Mouse (Mus musculus): ENCODE data around the gene Gm5767. TPM values are rescaled to one million over a fixed set of nuclear protein-coding genes. Genes with fewer than 3 reads are reported as not detected.
A peak's percentile ranks its signal among the peaks of the same experiment; 100 is the strongest.

The Gm5767 gene
- polyA plus RNA-seq (2015; fragmentation: Nextera tagmentation; extraction: Ambion mirVana): not detected in 2 replicates

DNA sequence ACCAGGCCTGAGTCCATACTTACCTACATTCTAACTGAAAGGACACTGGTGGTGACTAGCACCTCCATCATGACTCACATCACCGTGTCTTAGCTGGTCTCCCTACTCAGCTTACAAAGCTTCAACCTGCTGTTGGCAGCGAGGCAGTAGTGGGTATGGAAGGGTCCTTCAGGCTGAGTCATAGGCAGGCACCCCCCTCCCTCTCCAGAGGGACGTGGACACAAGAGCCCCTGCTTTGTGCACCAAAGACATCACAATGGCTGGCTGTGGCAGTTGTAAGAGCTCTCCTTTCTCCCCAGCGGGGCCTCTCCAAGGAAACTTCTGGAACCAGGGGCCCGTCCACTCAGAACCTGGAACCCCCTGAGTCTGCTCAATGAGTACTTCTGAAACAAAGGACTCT, at the start of gene Gm5767:
Gene Gm5767, plus strand, starts transcription at position 301 of the 400 bp plus-strand sequence.
- 82% methylated on average over 5 of the region's 5 CpGs for WGBS
- Histone ChIP-seq H3K9ac (replicated peaks) (no peak within 1 kb of the TSS), H3K36me3 (no peaks in the 10 kb centered on the region), H3K27me3 (replicated peaks) (no peaks in the 10 kb centered on the region), H3K4me2 (no peak within 1 kb of the TSS), H3K27ac (replicated peaks) (no peak within 1 kb of the TSS), H3K4me3 (replicated peaks) (no peak within 1 kb of the TSS), H3K9me3 (replicated peaks) (no peaks in the 10 kb centered on the region), H3K4me1 (no peaks in the 10 kb centered on the region)
- ATAC-seq (ENCODE audit: low FRiP score): no peak

DNA sequence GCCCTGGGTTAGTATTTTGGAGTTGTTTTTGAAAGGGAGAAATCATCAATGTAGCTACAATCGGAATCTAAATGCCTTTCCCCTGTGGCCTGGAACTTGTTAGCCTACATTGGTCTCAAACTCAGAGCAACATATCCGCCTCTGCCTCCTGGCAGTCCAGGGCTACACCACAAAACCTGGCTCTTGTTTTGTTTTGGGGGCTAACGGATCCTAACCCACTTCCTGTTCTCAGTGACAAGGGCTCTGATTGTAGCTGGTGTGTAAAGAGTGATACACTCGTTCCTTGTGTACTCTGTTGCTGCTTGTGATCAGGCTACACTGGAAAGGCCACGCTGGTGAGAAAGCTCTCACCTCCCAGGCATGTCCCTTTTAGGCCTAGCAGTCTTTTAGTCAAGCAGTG, 49.1 kb upstream of the Gm5767 start:
- Histone ChIP-seq H3K27ac (replicated peaks) (no peak overlapping the region), H3K4me2 (no peak overlapping the region), H3K27me3 (replicated peaks) (no peaks in the 10 kb centered on the region), H3K9ac (replicated peaks) (no peak overlapping the region), H3K9me3 (replicated peaks) (no peaks in the 10 kb centered on the region), H3K36me3 (peaks cover 16% of the 10 kb centered on the region; the same call in 1 of the 2 replicates), H3K4me3 (replicated peaks) (no peak overlapping the region), H3K4me1 (peaks cover 17% of the 10 kb centered on the region)
- ATAC-seq (ENCODE audit: low FRiP score): no peak
- 90% methylated on average over 5 of the region's 5 CpGs for WGBS

DNA sequence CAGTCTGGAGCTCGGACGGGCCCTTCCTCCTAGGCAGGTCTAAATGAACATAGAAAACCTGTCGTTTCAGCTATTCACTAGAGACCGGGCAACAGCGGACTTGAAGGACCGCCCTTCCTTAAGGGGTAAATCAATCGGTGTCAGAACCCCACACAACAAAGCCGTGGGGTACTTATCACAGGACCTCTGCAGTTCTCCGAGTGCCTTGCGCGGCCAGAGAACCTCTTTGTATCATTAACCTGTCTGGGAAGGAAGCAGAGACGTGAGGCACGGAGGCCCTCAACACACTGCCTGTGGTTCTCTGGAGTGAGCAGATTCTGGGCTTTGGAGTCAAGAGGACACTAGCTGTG, 43.7 kb upstream of the Gm5767 start:
- Histone ChIP-seq H3K9me3 (replicated peaks) (no peaks in the 10 kb centered on the region), H3K4me2 (peak overlapping the region; percentile 96), H3K27ac (replicated peaks) (peak overlapping the region; percentile 85), H3K27me3 (replicated peaks) (no peaks in the 10 kb centered on the region), H3K4me3 (replicated peaks) (peak overlapping the region; percentile 68), H3K36me3 (peaks cover 16% of the 10 kb centered on the region; the same call in 1 of the 2 replicates), H3K4me1 (peaks cover 36% of the 10 kb centered on the region), H3K9ac (replicated peaks) (peak overlapping the region; percentile 78)
- ATAC-seq (ENCODE audit: low FRiP score): peak; percentile 2; the same call in 1 of the 2 replicates
- under 1% methylated on average over 13 of the region's 13 CpGs for WGBS

DNA sequence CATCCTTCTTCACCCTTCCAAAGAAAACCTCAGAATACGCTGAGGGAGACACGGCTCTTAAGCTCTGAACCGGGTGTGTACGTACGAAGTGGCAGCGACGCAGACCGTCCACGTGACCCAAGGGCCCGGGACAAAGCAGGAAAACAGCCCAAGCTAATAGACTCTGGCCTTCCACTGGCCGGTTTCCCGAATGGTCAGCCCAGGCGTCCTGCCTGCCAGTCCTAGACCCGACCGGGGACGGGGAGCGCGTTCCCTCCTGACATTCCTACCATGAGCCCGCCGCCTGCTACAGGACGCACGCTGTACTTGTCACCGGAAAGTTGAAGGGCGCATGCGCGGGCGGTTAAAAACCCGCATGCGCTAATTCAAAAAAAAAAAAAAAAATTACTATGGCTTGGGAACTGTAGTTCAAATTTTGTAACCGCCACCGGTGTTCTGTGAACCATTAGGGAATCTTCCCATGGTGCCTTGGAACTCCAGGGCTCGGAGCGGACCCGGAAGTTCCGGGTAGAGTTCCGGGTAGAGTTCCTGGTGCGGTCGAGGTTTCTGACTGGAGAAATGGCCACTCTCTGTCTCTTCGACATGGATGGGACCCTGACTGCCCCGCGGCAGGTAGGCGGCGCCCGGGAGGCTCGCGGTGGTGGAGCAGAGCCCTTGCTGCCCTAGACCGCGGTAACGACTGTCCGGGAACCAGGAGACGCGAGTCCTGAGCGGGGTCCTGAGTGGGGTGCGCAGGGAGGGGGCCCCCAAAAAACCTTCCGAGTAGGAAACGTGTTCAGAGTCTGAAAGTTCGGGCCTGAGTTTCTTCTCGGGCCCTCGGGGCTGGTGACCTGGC, 43.1 kb upstream of the Gm5767 start, which contains the start of the genes Pmm2 and Tmem186:
Gene Pmm2, plus strand, starts transcription at position 458 of the 835 bp plus-strand sequence.
Gene Tmem186, minus strand, starts transcription at position 496 of the 835 bp plus-strand sequence.
- peak within 1 kb of the TSS; percentile 68 for H3K4me3 ChIP-seq (replicated peaks)
- peak within 1 kb of the TSS; percentile 78 for H3K9ac ChIP-seq (replicated peaks)
- peak; percentile 95 for ATAC-seq (ENCODE audit: low FRiP score)
- H3K4me2 ChIP-seq: peak within 1 kb of the TSS; percentile 96
- H3K27me3 ChIP-seq (replicated peaks): no peaks in the 10 kb centered on the region
- no peaks in the 10 kb centered on the region for H3K9me3 ChIP-seq (replicated peaks)
- peaks cover 36% of the 10 kb centered on the region for H3K4me1 ChIP-seq
- H3K27ac ChIP-seq (replicated peaks): peak within 1 kb of the TSS; percentile 85
- under 1% methylated on average over 59 of the region's 59 CpGs for WGBS
- H3K36me3 ChIP-seq: peaks cover 14% of the 10 kb centered on the region; the same call in 1 of the 2 replicates

DNA sequence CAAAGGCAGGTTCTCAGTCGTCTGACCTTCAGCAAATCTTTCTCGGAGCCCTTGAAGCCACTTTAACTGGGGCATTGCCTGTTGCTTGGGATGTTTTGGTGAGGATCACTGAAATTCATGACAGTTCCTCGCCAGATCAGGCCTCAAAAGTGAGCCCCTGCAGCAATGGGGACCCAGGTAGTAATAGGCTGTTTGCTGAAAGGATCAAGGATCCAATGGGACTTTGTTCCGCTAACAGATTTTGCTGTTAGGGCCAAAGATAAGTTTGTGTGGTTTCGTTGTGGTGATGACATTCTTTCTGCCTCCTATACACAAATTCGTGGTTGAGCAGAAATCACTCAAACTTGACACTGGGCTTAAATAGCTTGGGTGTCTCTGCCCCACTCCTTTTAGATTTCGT, 42.4 kb upstream of the Gm5767 start:
- Histone ChIP-seq H3K27ac (replicated peaks) (peak overlapping the region; percentile 85), H3K4me2 (peak overlapping the region; percentile 96), H3K9ac (replicated peaks) (peak overlapping the region; percentile 78), H3K27me3 (replicated peaks) (no peaks in the 10 kb centered on the region), H3K4me1 (peaks cover 36% of the 10 kb centered on the region), H3K4me3 (replicated peaks) (peak overlapping the region; percentile 68), H3K36me3 (peaks cover 15% of the 10 kb centered on the region), H3K9me3 (replicated peaks) (no peaks in the 10 kb centered on the region)
- WGBS: 51% methylated on average over 7 of the region's 7 CpGs
- ATAC-seq (ENCODE audit: low FRiP score): no peak

DNA sequence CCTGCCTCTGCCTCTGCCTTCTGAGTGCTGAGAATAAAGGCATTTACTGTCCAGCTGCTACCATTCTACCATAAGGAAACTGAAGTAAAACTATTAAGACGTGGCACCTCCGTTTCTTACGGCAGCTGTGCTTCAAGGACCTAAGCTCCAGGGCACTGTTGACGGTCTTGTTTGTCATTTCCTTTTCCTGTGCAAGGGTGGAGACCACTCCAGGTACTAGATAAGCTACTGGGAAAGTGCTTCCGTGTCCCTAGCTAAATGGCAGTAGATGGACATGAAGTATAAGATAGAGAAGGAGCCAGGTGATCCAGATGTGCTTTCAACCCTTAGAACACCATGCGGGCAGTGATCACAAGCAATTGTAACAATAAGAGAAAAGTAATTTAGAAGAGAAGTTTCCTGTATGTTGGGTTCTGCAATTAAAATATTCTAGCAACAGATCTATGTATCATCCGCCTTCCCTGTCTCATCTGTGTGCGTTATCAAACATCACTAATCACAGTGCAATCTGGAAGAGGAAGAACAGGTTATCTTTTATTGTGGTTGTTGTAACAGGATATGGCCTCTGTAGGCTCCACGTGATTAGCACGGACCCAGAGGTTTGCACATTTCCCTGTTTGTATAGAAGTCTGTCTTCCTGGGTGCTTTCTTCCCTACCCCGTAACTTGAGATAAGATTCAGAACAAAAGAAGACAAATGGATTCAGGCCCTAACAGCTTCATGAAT, 40.9 kb upstream of the Gm5767 start:
- no peak overlapping the region for H3K4me3 ChIP-seq (replicated peaks)
- H3K27ac ChIP-seq (replicated peaks): no peak overlapping the region
- no peaks in the 10 kb centered on the region for H3K27me3 ChIP-seq (replicated peaks)
- 90% methylated on average over 11 of the region's 11 CpGs for WGBS
- H3K4me1 ChIP-seq: peaks cover 36% of the 10 kb centered on the region
- no peak for ATAC-seq (ENCODE audit: low FRiP score)
- no peaks in the 10 kb centered on the region for H3K9me3 ChIP-seq (replicated peaks)
- H3K4me2 ChIP-seq: no peak overlapping the region
- no peak overlapping the region for H3K9ac ChIP-seq (replicated peaks)
- H3K36me3 ChIP-seq: peaks cover 30% of the 10 kb centered on the region

DNA sequence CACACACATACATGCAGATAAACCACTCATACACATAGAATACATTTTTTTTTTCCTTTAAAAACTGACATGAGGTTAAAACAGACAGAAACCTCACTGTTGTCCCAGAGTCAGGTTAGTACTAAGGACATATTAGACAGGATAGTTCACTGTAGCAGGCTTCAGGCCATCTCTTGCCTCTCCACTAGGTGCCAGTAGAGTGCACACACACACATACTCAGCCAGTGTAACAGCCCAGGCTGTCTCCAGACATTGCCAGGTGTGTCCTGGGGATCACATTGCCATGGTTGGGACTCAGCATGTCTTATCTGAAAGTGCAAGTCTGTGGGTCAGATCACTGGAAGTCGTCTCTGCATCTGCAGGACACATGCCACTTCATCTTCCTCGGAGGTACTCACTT, 36.7 kb upstream of the Gm5767 start:
- Histone ChIP-seq H3K27me3 (replicated peaks) (no peaks in the 10 kb centered on the region), H3K4me2 (no peak overlapping the region), H3K27ac (replicated peaks) (no peak overlapping the region), H3K36me3 (peaks cover 61% of the 10 kb centered on the region), H3K9me3 (replicated peaks) (no peaks in the 10 kb centered on the region), H3K4me3 (replicated peaks) (no peak overlapping the region), H3K9ac (replicated peaks) (no peak overlapping the region), H3K4me1 (peaks cover 5% of the 10 kb centered on the region; the same call in 1 of the 2 replicates)
- no peak for ATAC-seq (ENCODE audit: low FRiP score)
- 84% methylated on average over 2 of the region's 2 CpGs for WGBS

DNA sequence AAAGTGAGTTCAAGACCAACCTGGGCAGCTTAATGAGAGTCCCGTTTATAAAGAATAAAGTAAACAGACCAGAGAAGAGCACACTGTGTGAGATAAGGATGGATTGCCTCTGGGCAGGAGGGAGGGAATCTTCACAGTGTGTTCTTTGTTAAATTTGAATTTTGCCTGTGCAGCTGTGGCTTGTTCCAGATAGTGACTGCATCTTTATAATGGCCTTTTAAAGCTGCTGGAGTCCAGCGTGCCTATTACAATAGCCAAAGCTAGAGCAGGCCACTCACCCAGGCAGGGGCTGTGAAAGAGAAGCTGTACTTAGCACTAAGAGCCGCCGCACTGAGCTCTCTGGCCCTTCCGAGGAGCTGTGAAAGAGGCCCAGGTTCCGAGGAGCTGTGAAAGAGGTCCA, 35.0 kb upstream of the Gm5767 start:
- Histone ChIP-seq H3K9ac (replicated peaks) (no peak overlapping the region), H3K27me3 (replicated peaks) (no peaks in the 10 kb centered on the region), H3K4me2 (no peak overlapping the region), H3K4me3 (replicated peaks) (no peak overlapping the region), H3K36me3 (peaks cover 78% of the 10 kb centered on the region), H3K9me3 (replicated peaks) (no peaks in the 10 kb centered on the region), H3K4me1 (no peaks in the 10 kb centered on the region), H3K27ac (replicated peaks) (no peak overlapping the region)
- no peak for ATAC-seq (ENCODE audit: low FRiP score)
- 79% methylated on average over 6 of the region's 6 CpGs for WGBS

DNA sequence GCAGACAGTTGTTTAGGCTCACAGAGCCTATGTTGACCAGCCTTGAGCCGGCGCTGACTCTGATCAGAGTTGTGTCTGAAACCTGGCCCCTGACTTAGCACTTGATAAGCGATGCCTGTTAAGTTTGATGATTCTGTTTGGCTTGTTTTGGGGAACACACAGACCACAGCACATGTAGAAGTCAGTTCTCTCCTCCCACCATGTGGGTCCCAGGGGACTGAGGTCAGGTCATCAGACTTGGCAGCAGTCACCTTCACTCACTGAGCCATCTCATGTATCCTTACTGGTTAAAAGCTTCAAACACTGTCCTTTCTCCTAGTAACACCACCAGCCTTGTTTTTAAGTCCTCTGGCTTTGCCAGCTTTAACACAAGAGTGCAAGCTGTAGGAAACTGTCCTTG, 30.6 kb upstream of the Gm5767 start:
- Histone ChIP-seq H3K4me1 (no peaks in the 10 kb centered on the region), H3K9me3 (replicated peaks) (no peaks in the 10 kb centered on the region), H3K36me3 (peaks cover 74% of the 10 kb centered on the region), H3K27ac (replicated peaks) (no peak overlapping the region), H3K27me3 (replicated peaks) (no peaks in the 10 kb centered on the region), H3K4me2 (no peak overlapping the region), H3K4me3 (replicated peaks) (no peak overlapping the region), H3K9ac (replicated peaks) (no peak overlapping the region)
- 96% methylated on average over 3 of the region's 3 CpGs for WGBS
- no peak for ATAC-seq (ENCODE audit: low FRiP score)

DNA sequence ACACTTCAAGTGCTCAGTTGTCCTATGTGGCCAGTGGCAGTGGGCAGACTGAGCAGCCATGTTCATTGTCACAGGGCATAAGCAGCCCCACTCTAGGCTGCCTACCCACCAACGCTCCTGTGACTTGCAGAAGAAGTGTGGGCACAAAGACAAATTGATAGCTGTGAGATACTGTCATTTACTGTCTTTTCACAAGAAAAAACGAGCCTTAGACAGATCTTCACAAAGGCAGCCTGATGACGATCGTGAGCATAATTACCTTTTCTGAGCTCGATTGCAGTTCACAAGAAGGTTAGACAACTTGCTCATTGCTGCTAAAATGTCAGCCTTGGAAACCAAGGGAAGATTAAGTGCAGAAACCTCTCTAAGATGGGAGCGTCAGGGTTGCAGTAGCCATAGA, 25.5 kb upstream of the Gm5767 start:
- no peaks in the 10 kb centered on the region for H3K4me1 ChIP-seq
- no peak overlapping the region for H3K4me3 ChIP-seq (replicated peaks)
- no peak overlapping the region for H3K4me2 ChIP-seq
- H3K9me3 ChIP-seq (replicated peaks): no peaks in the 10 kb centered on the region
- peaks cover 54% of the 10 kb centered on the region for H3K36me3 ChIP-seq
- WGBS: 82% methylated on average over 6 of the region's 6 CpGs
- H3K9ac ChIP-seq (replicated peaks): no peak overlapping the region
- H3K27ac ChIP-seq (replicated peaks): no peak overlapping the region
- no peak for ATAC-seq (ENCODE audit: low FRiP score)
- H3K27me3 ChIP-seq (replicated peaks): no peaks in the 10 kb centered on the region

DNA sequence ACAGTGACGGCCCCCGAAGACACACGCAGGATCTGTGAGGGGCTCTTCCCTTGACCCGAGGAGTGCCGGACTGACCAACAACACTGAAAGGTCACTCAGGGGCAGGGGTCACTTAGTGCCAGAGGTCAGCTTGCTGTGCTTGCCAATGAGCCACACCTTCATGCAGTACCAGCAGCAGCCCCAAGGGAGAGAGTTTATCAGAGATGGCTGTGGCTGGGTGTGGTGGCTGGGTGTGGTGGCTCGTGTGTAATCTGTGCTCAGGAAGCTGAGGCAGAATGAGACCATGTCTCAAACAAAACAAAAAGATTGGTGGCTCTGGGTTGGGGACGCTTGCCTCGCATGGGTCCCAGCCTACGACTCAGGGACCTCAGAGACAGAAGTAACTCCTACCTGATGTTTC, 25.0 kb upstream of the Gm5767 start:
- Histone ChIP-seq H3K36me3 (peaks cover 54% of the 10 kb centered on the region), H3K4me2 (no peak overlapping the region), H3K27me3 (replicated peaks) (no peaks in the 10 kb centered on the region), H3K9ac (replicated peaks) (no peak overlapping the region), H3K9me3 (replicated peaks) (no peaks in the 10 kb centered on the region), H3K4me3 (replicated peaks) (no peak overlapping the region), H3K4me1 (no peaks in the 10 kb centered on the region), H3K27ac (replicated peaks) (no peak overlapping the region)
- ATAC-seq (ENCODE audit: low FRiP score): no peak
- WGBS: 88% methylated on average over 9 of the region's 9 CpGs

DNA sequence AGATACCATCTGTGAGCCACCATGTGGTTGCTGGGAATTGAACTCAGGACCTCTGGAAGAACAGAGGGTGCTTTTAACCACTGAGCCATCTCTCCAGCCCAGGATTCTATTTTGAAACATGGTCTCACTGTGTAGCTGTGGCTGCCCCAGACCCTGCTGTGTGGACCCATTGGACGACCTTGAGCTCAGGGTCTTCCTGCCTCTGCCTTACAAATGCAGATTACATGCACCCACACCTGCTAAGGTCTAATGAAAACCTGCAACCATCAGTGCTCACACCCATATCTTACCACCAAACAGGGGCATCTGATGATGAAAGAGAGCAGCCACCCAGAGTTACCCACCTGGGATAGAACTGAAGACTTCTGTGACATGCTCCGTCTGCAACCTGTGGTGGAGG, 24.3 kb upstream of the Gm5767 start:
- WGBS: 94% methylated on average over 2 of the region's 2 CpGs
- no peak overlapping the region for H3K9ac ChIP-seq (replicated peaks)
- H3K27me3 ChIP-seq (replicated peaks): no peaks in the 10 kb centered on the region
- ATAC-seq (ENCODE audit: low FRiP score): no peak
- H3K36me3 ChIP-seq: peaks cover 52% of the 10 kb centered on the region
- no peak overlapping the region for H3K4me3 ChIP-seq (replicated peaks)
- H3K9me3 ChIP-seq (replicated peaks): no peaks in the 10 kb centered on the region
- H3K27ac ChIP-seq (replicated peaks): no peak overlapping the region
- H3K4me1 ChIP-seq: no peaks in the 10 kb centered on the region
- no peak overlapping the region for H3K4me2 ChIP-seq

Data from neural tube, embryonic 15.5 days (tissue).